Mouse (Mus musculus): ENCODE data around the gene Lmx1b. TPM values are rescaled to one million over a fixed set of nuclear protein-coding genes. Genes with fewer than 3 reads are reported as not detected.

Lmx1b gene
- polyA plus RNA-seq, 1 experiment from 2014 or later: 9.1 TPM

DNA sequence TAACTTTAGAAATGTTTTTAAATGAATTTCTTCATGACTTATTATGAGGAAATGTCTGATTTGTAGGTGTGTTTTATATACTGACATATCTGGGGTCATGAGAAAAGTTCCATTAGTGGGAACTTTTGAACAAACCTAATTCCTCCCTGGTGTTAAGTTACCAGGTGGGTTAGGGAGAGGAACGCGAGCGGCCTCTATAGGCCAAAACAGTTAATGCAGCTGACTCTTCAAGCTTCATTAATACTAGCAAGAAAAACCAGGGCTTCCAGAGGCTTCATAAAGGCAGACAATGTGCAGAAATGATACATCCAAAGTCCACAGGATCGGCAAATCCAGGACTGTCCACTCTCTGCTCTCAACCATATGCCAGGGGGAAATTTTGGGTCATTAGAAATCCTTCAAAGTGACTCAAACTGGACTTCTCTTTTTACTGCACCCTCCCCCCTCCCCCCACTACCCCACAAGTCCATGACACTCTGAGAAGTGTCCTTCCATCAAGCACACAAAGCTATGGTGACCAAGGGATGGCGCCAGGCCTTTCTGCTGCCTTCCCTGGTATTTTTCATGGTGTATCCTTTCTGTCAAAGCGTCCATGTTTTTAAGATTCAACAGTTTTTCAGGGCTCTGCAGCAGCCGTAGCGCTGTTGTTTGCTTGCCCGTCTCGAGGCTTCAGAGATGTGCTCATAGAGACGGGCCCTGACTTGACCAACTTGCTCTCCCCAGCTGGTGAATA lies 97.4 kb downstream of the Lmx1b start:
- Histone ChIP-seq H3K27me3 (peaks cover 43% of the 10 kb centered on the region), H3K4me2 (peak overlapping the region; percentile 82), H3K4me1 (replicated peaks) (peaks cover 42% of the 10 kb centered on the region), H3K9me3 (no peaks in the 10 kb centered on the region), H3K27ac (replicated peaks) (peak overlapping the region; percentile 93), H3K36me3 (no peaks in the 10 kb centered on the region), H3K4me3 (peak overlapping the region; percentile 44), H3K9ac (peak overlapping the region; percentile 77)
- ATAC-seq (ENCODE audit: low read depth): no peak
- WGBS: 4% methylated on average over 11 of the region's 11 CpGs

DNA sequence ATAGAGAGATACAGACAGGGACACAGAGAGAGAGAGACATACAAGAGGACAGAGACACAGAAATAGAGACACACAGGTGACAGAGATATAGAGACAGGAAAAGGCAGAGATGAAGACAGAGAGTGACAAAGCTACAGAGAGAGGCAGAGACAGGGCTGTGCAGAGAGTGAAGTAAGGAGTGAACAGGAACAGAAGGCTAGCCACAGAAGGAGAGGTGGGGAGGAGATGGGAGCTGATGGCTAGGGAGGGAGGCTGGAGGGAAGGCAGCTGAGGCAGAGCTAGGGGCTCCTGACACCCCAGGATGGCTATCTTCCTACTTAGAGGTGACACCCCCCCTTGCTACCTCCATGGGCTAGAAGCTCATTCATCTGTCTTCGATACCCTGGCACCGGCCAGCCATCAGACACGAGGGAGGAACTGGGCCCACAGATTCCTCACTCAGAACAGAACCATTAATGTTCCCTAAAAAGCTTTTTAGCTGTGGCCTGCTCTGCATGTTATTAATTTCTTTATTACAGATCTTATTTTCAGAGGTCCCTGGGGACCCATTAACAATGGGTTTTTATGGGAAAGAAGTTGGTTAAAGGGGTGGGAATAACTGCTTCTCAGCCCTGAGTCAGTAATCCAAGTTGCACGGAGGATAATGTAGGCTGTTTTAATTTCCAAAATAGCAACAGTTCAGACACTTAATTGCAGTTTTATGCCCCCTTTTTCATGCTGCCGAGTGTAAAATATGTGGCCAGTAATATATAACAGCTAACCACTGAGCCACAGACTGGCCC lies 114.8 kb downstream of the Lmx1b start:
- H3K9ac ChIP-seq: no peak overlapping the region
- peaks cover 13% of the 10 kb centered on the region for H3K9me3 ChIP-seq
- H3K4me2 ChIP-seq: no peak overlapping the region
- 0 out of 2 replicates have a peak, but pooled peaks cover 3% of the 10 kb centered on the region for H3K4me1 ChIP-seq (replicated peaks)
- WGBS: 50% methylated on average over 5 of the region's 5 CpGs
- peak overlapping the region; percentile 64; the same call in 1 of the 2 replicates for H3K27ac ChIP-seq (replicated peaks)
- no peak overlapping the region for H3K4me3 ChIP-seq
- no peaks in the 10 kb centered on the region for H3K27me3 ChIP-seq
- no peaks in the 10 kb centered on the region for H3K36me3 ChIP-seq
- peak; percentile 63; the same call in 1 of the 2 replicates for ATAC-seq (ENCODE audit: low read depth)

DNA sequence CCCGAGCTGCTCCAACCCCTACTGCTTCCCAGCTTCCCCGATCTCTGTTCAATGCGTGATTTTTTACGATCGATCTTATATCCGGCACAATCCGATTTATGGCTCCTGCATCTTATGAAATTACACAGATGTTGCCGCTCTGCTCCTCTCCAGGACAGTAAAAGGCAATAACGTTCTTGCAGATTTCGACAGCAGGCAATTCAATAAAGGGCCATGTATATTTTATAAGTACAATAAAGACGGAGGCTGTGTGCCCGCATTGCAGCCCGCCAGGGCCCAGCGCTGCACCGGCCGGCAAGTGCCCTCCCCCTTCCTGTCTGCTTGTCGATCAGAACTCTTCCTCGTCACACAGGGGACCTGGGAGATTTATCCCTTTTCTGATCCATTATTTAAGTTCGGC lies 124.5 kb downstream of the Lmx1b start:
- peak; percentile 88 for ATAC-seq (ENCODE audit: low read depth)
- no peaks in the 10 kb centered on the region for H3K36me3 ChIP-seq
- peak overlapping the region; percentile 31 for H3K9ac ChIP-seq
- H3K27me3 ChIP-seq: no peaks in the 10 kb centered on the region
- H3K4me2 ChIP-seq: peak overlapping the region; percentile 37
- H3K4me3 ChIP-seq: peak overlapping the region; percentile 5; the same call in 1 of the 2 replicates
- 23% methylated on average over 19 of the region's 19 CpGs for WGBS
- peaks cover 26% of the 10 kb centered on the region for H3K4me1 ChIP-seq (replicated peaks)
- H3K27ac ChIP-seq (replicated peaks): peak overlapping the region; percentile 84
- H3K9me3 ChIP-seq: no peaks in the 10 kb centered on the region; the same call in 1 of the 2 replicates

DNA sequence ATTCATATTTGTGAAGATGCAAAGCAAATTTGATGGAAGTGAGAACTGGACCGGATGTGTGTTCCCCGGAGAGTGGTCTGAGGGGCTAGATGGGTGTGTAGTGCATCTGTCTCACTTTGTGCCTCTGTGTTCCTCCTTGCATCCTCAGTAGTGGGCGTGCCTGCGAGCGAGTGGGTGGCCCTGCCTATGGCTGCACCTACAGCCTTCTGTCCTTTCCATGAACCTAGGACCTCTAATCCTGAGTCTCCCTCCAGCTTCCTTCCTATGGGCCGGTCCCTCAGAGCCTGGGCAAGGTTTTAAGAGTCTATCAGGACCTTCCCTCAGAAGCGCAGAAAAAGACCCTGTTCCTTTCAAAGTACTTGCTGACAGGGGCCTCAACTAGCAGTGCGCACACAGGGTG lies 124.9 kb downstream of the Lmx1b start:
- peak; percentile 44 for ATAC-seq (ENCODE audit: low read depth)
- no peak overlapping the region for H3K4me3 ChIP-seq
- H3K9me3 ChIP-seq: no peaks in the 10 kb centered on the region; the same call in 1 of the 2 replicates
- H3K9ac ChIP-seq: peak overlapping the region; percentile 31
- peak overlapping the region; percentile 37 for H3K4me2 ChIP-seq
- H3K36me3 ChIP-seq: no peaks in the 10 kb centered on the region
- H3K27me3 ChIP-seq: no peaks in the 10 kb centered on the region
- peaks cover 26% of the 10 kb centered on the region for H3K4me1 ChIP-seq (replicated peaks)
- 52% methylated on average over 8 of the region's 8 CpGs for WGBS
- H3K27ac ChIP-seq (replicated peaks): peak overlapping the region; percentile 84

Other genes starting within 250 kb of the Lmx1b start
- gene Zbtb34, start 209.2 kb downstream of the Lmx1b start, polyA plus RNA-seq (2015; fragmentation: Nextera tagmentation; extraction: Ambion mirVana): 7.3 and 8.7 TPM in 2 replicates
- 23.6 and 24.3 TPM in 2 replicates for gene Zbtb43, start 172.0 kb downstream of the Lmx1b start, polyA plus RNA-seq (2015; fragmentation: Nextera tagmentation; extraction: Ambion mirVana)
- 60.5 and 67.6 TPM in 2 replicates for gene Mvb12b, start 247.4 kb upstream of the Lmx1b start, polyA plus RNA-seq (2015; fragmentation: Nextera tagmentation; extraction: Ambion mirVana)

All from neural tube, embryonic 13.5 days (tissue).